Mouse (Mus musculus): ENCODE results near the gene Gamt.
A peak's percentile ranks its signal among the peaks of the same experiment; 100 is the strongest.

Gamt gene

GRCm38 (mm10) chr10:80260642-80261584 lies at the start of gene Gamt, which contains the start of gene Dazap1:
Gene Gamt (minus strand): TSS chr10:80261012.
Gene Dazap1 (plus strand): TSS chr10:80261486.
- peaks cover 17% of the 10 kb centered on the region for H3K27me3 ChIP-seq (ENCODE audit: insufficient read depth, low read length)
- H3K4me3 ChIP-seq (replicated peaks; ENCODE audit: low read length), result peak within 1 kb of the TSS; percentile 80
- H3K4me1 ChIP-seq (replicated peaks; ENCODE audit: low read depth, low read length), result peaks cover 67% of the 10 kb centered on the region
- peaks cover 36% of the 10 kb centered on the region for H3K36me3 ChIP-seq (ENCODE audit: insufficient read depth, low read length)
- H3K9me3 ChIP-seq (ENCODE audit: low read length), result no peaks in the 10 kb centered on the region
- TF ChIP-seq CTCF (conservative IDR thresholded peaks at IDR 0.05; ENCODE audit: low read length) (no peak), POU5F1 (IDR thresholded peaks at IDR 0.05; ENCODE audit: borderline replicate concordance, low read length) (no peak), NANOG (IDR thresholded peaks at IDR 0.05; ENCODE audit: borderline replicate concordance, low read length) (no peak)

GRCm38 (mm10) chr10:80304862-80305261 lies 44.0 kb upstream of the Gamt start:
- peaks cover 45% of the 10 kb centered on the region for H3K4me1 ChIP-seq (replicated peaks; ENCODE audit: low read depth, low read length)
- H3K4me3 ChIP-seq (replicated peaks; ENCODE audit: low read length), result peak overlapping the region; percentile 86
- H3K9me3 ChIP-seq (ENCODE audit: low read length), result no peaks in the 10 kb centered on the region
- peaks cover 74% of the 10 kb centered on the region for H3K27me3 ChIP-seq (ENCODE audit: insufficient read depth, low read length)
- no peak for TF ChIP-seq POU5F1 (IDR thresholded peaks at IDR 0.05; ENCODE audit: borderline replicate concordance, low read length)
- no peak for TF ChIP-seq CTCF (conservative IDR thresholded peaks at IDR 0.05; ENCODE audit: low read length)
- TF ChIP-seq NANOG (IDR thresholded peaks at IDR 0.05; ENCODE audit: borderline replicate concordance, low read length), result no peak
- no peaks in the 10 kb centered on the region for H3K36me3 ChIP-seq (ENCODE audit: insufficient read depth, low read length)

GRCm38 (mm10) chr10:80304458-80304857 lies 43.6 kb upstream of the Gamt start:
- H3K27me3 ChIP-seq (ENCODE audit: insufficient read depth, low read length), result peaks cover 76% of the 10 kb centered on the region
- no peaks in the 10 kb centered on the region for H3K9me3 ChIP-seq (ENCODE audit: low read length)
- no peaks in the 10 kb centered on the region for H3K36me3 ChIP-seq (ENCODE audit: insufficient read depth, low read length)
- H3K4me1 ChIP-seq (replicated peaks; ENCODE audit: low read depth, low read length), result peaks cover 49% of the 10 kb centered on the region
- H3K4me3 ChIP-seq (replicated peaks; ENCODE audit: low read length), result peak overlapping the region; percentile 86
- no peak for TF ChIP-seq POU5F1 (IDR thresholded peaks at IDR 0.05; ENCODE audit: borderline replicate concordance, low read length)
- TF ChIP-seq CTCF (conservative IDR thresholded peaks at IDR 0.05; ENCODE audit: low read length), result no peak
- TF ChIP-seq NANOG (IDR thresholded peaks at IDR 0.05; ENCODE audit: borderline replicate concordance, low read length), result no peak

- Histone ChIP-seq H3K27me3 (ENCODE audit: insufficient read depth, low read length) (peaks cover 82% of the 10 kb centered on the region), H3K4me3 (replicated peaks; ENCODE audit: low read length) (no peak overlapping the region), H3K9me3 (ENCODE audit: low read length) (no peaks in the 10 kb centered on the region), H3K4me1 (replicated peaks; ENCODE audit: low read depth, low read length) (peaks cover 63% of the 10 kb centered on the region), H3K36me3 (ENCODE audit: insufficient read depth, low read length) (no peaks in the 10 kb centered on the region)
- TF ChIP-seq POU5F1 (IDR thresholded peaks at IDR 0.05; ENCODE audit: borderline replicate concordance, low read length) (no peak), NANOG (IDR thresholded peaks at IDR 0.05; ENCODE audit: borderline replicate concordance, low read length) (no peak), CTCF (conservative IDR thresholded peaks at IDR 0.05; ENCODE audit: low read length) (no peak)
Observed at GRCm38 (mm10) chr10:80302471-80302881, 41.7 kb upstream of the Gamt start.

GRCm38 (mm10) chr10:80302082-80302355 lies 41.2 kb upstream of the Gamt start:
- Histone ChIP-seq H3K9me3 (ENCODE audit: low read length) (no peaks in the 10 kb centered on the region), H3K27me3 (ENCODE audit: insufficient read depth, low read length) (peaks cover 82% of the 10 kb centered on the region), H3K4me1 (replicated peaks; ENCODE audit: low read depth, low read length) (peaks cover 67% of the 10 kb centered on the region), H3K36me3 (ENCODE audit: insufficient read depth, low read length) (no peaks in the 10 kb centered on the region), H3K4me3 (replicated peaks; ENCODE audit: low read length) (no peak overlapping the region)
- no peak for TF ChIP-seq POU5F1 (IDR thresholded peaks at IDR 0.05; ENCODE audit: borderline replicate concordance, low read length)
- no peak for TF ChIP-seq CTCF (conservative IDR thresholded peaks at IDR 0.05; ENCODE audit: low read length)
- TF ChIP-seq NANOG (IDR thresholded peaks at IDR 0.05; ENCODE audit: borderline replicate concordance, low read length), result no peak

GRCm38 (mm10) chr10:80301256-80302081 lies 40.7 kb upstream of the Gamt start:
- H3K9me3 ChIP-seq (ENCODE audit: low read length), result no peaks in the 10 kb centered on the region
- TF ChIP-seq CTCF (conservative IDR thresholded peaks at IDR 0.05; ENCODE audit: low read length) (no peak), POU5F1 (IDR thresholded peaks at IDR 0.05; ENCODE audit: borderline replicate concordance, low read length) (no peak), NANOG (IDR thresholded peaks at IDR 0.05; ENCODE audit: borderline replicate concordance, low read length) (no peak)
- peaks cover 79% of the 10 kb centered on the region for H3K27me3 ChIP-seq (ENCODE audit: insufficient read depth, low read length)
- no peaks in the 10 kb centered on the region for H3K36me3 ChIP-seq (ENCODE audit: insufficient read depth, low read length)
- no peak overlapping the region for H3K4me3 ChIP-seq (replicated peaks; ENCODE audit: low read length)
- peaks cover 67% of the 10 kb centered on the region for H3K4me1 ChIP-seq (replicated peaks; ENCODE audit: low read depth, low read length)

GRCm38 (mm10) chr10:80300672-80301181 lies 39.9 kb upstream of the Gamt start:
- H3K27me3 ChIP-seq (ENCODE audit: insufficient read depth, low read length), result peaks cover 72% of the 10 kb centered on the region
- no peaks in the 10 kb centered on the region for H3K36me3 ChIP-seq (ENCODE audit: insufficient read depth, low read length)
- H3K4me1 ChIP-seq (replicated peaks; ENCODE audit: low read depth, low read length), result peaks cover 67% of the 10 kb centered on the region
- H3K9me3 ChIP-seq (ENCODE audit: low read length), result no peaks in the 10 kb centered on the region
- TF ChIP-seq CTCF (conservative IDR thresholded peaks at IDR 0.05; ENCODE audit: low read length) (no peak), NANOG (IDR thresholded peaks at IDR 0.05; ENCODE audit: borderline replicate concordance, low read length) (no peak), POU5F1 (IDR thresholded peaks at IDR 0.05; ENCODE audit: borderline replicate concordance, low read length) (no peak)
- no peak overlapping the region for H3K4me3 ChIP-seq (replicated peaks; ENCODE audit: low read length)

GRCm38 (mm10) chr10:80299824-80300223 lies 39.0 kb upstream of the Gamt start:
- peaks cover 66% of the 10 kb centered on the region for H3K27me3 ChIP-seq (ENCODE audit: insufficient read depth, low read length)
- peak overlapping the region; percentile 70 for H3K4me3 ChIP-seq (replicated peaks; ENCODE audit: low read length)
- TF ChIP-seq NANOG (IDR thresholded peaks at IDR 0.05; ENCODE audit: borderline replicate concordance, low read length) (no peak), CTCF (conservative IDR thresholded peaks at IDR 0.05; ENCODE audit: low read length) (no peak), POU5F1 (IDR thresholded peaks at IDR 0.05; ENCODE audit: borderline replicate concordance, low read length) (no peak)
- H3K9me3 ChIP-seq (ENCODE audit: low read length), result no peaks in the 10 kb centered on the region
- peaks cover 3% of the 10 kb centered on the region for H3K36me3 ChIP-seq (ENCODE audit: insufficient read depth, low read length)
- H3K4me1 ChIP-seq (replicated peaks; ENCODE audit: low read depth, low read length), result peaks cover 69% of the 10 kb centered on the region

All from E14TG2a.4 (cell line).